ENCODE assay signal across 14 mouse cellular contexts in genomic region chr19:34515681-34516080, GRCm38 (mm10). TPM values are rescaled to one million over a fixed set of nuclear protein-coding genes. Genes with fewer than 3 reads are reported as not detected.
DNase-seq lines count a peak whose midpoint lies in the region; ATAC-seq and TF ChIP-seq lines count a peak whose summit lies in the region.
"Had no signal": no experiment of that assay in that cellular context is flagged by ENCODE, and none has a peak within 500 bp of the region (broad histone marks: within the 10 kb centered on the region; RNA-seq: fewer than 3 reads in every experiment).

No protein-coding gene starts in this region.

- no peak for ATAC-seq in liver, postnatal 0 days
- no peak for ATAC-seq in liver, embryonic 12.5 days
- ATAC-seq: midbrain, embryonic 16.5 days had no signal

- H3K4me3 ChIP-seq in liver, postnatal 0 days (ENCODE audit: low read depth, low read length): no peak overlapping the region
- no peak overlapping the region for H3K4me3 ChIP-seq in liver, embryonic 12.5 days
- no peak overlapping the region for H3K4me3 ChIP-seq in brown adipose tissue, adult 24 weeks (ENCODE audit: insufficient read depth, low read depth, low read length)
- H3K4me3 ChIP-seq in small intestine, adult 2 months (ENCODE audit: low read depth, low read length): no peak overlapping the region
- H3K4me3 ChIP-seq: heart, embryonic 15.5 days; neural tube, embryonic 15.5 days had no signal

- DNase-seq in adrenal gland, postnatal 14 days: peak; percentile 30
- no peak for DNase-seq in adrenal gland, postnatal 25 days
- DNase-seq in liver, postnatal 0 days: peak; percentile 22
- no peak for DNase-seq in left cerebral cortex, adult 18-20 months (ENCODE audit: low spot score in 2 of 2)
- DNase-seq in cerebellum, adult 9-11 months: no peak
- DNase-seq: cerebellum, adult 11-12 months; kidney, postnatal 10 days had no signal

- TF ChIP-seq CTCF in liver, postnatal 0 days (IDR thresholded peaks at IDR 0.05; ENCODE audit: low read depth): no peak
- TF ChIP-seq CTCF in small intestine, adult 2 months (IDR thresholded peaks at IDR 0.05; ENCODE audit: extremely low read depth, insufficient read length, insufficient replicate concordance, low read depth, low read length): no peak

- peaks cover 12% of the 10 kb centered on the region; the same call in 1 of the 2 replicates for H3K36me3 ChIP-seq in liver, postnatal 0 days (replicated peaks; ENCODE audit: insufficient read depth, low read length)
- H3K36me3 ChIP-seq in liver, embryonic 12.5 days: peaks cover 14% of the 10 kb centered on the region; the same call in 1 of the 2 replicates
- no peaks in the 10 kb centered on the region; the same call in 1 of the 2 replicates for H3K36me3 ChIP-seq in small intestine, adult 2 months (ENCODE audit: control insufficient read depth, insufficient read depth, low read length)
- H3K36me3 ChIP-seq: neural tube, embryonic 15.5 days had no signal

- peak overlapping the region; percentile 72 for H3K27ac ChIP-seq in liver, postnatal 0 days (ENCODE audit: low read depth)
- H3K27ac ChIP-seq in liver, embryonic 12.5 days: no peak overlapping the region
- peak overlapping the region; percentile 96 for H3K27ac ChIP-seq in brown adipose tissue, adult 24 weeks (replicated peaks; ENCODE audit: low read depth, low read length)
- H3K27ac ChIP-seq in small intestine, adult 2 months (ENCODE audit: insufficient read depth, low read depth, low read length): peak overlapping the region; percentile 52
- H3K27ac ChIP-seq: heart, embryonic 15.5 days; liver, embryonic 14.5 days; neural tube, embryonic 15.5 days had no signal

- H3K4me1 ChIP-seq in liver, postnatal 0 days (ENCODE audit: insufficient read depth): peaks cover 39% of the 10 kb centered on the region
- no peaks in the 10 kb centered on the region; the same call in 1 of the 2 replicates for H3K4me1 ChIP-seq in liver, embryonic 12.5 days
- H3K4me1 ChIP-seq in brown adipose tissue, adult 24 weeks (ENCODE audit: control insufficient read depth, insufficient read depth, insufficient read length, low read length): peaks cover 50% of the 10 kb centered on the region
- peaks cover 30% of the 10 kb centered on the region; the same call in 1 of the 2 replicates for H3K4me1 ChIP-seq in small intestine, adult 2 months (ENCODE audit: control insufficient read depth, insufficient read depth, insufficient read length, low read length)
- H3K4me1 ChIP-seq: heart, embryonic 15.5 days; neural tube, embryonic 15.5 days had no signal

- TF ChIP-seq POLR2A in small intestine, adult 2 months (IDR thresholded peaks at IDR 0.05; ENCODE audit: low read depth, low read length): no peak

- H3K27me3 ChIP-seq in liver, postnatal 0 days (ENCODE audit: insufficient read depth, low read length): no peaks in the 10 kb centered on the region
- no peaks in the 10 kb centered on the region for H3K27me3 ChIP-seq in liver, embryonic 12.5 days (replicated peaks)
- no peaks in the 10 kb centered on the region for H3K27me3 ChIP-seq in small intestine, adult 2 months (ENCODE audit: control insufficient read depth, insufficient read depth, low read length)
- H3K27me3 ChIP-seq: heart, embryonic 15.5 days; neural tube, embryonic 15.5 days had no signal

- no peak overlapping the region for H3K4me2 ChIP-seq in liver, postnatal 0 days (ENCODE audit: low read depth, low read length)
- no peak overlapping the region for H3K4me2 ChIP-seq in liver, embryonic 12.5 days
- H3K4me2 ChIP-seq: heart, embryonic 15.5 days; neural tube, embryonic 15.5 days had no signal

- no peak for TF ChIP-seq EP300 in liver, postnatal 0 days (IDR thresholded peaks at IDR 0.05; ENCODE audit: low read depth)

- H3K9ac ChIP-seq in liver, postnatal 0 days (replicated peaks): no peak overlapping the region
- no peak overlapping the region for H3K9ac ChIP-seq in liver, embryonic 12.5 days
- H3K9ac ChIP-seq: heart, embryonic 15.5 days; liver, embryonic 14.5 days; neural tube, embryonic 15.5 days had no signal

- 38% methylated on average over 3 of the region's 3 CpGs for WGBS in liver, postnatal 0 days (ENCODE audit: insufficient replicate concordance)
- WGBS in liver, embryonic 12.5 days (ENCODE audit: insufficient replicate concordance): 22% methylated on average over 3 of the region's 3 CpGs
- WGBS in small intestine, adult 2 months: 52% methylated on average over 3 of the region's 3 CpGs

- no peaks in the 10 kb centered on the region for H3K9me3 ChIP-seq in liver, postnatal 0 days (ENCODE audit: low read length)
- no peaks in the 10 kb centered on the region for H3K9me3 ChIP-seq in liver, embryonic 12.5 days (replicated peaks)
- H3K9me3 ChIP-seq: heart, embryonic 15.5 days; neural tube, embryonic 15.5 days had no signal

RNA-seq across cellular contexts. Expression of gene Lipa, which starts 11.6 kb away (rescaled TPM):
- 128 and 148 TPM in 2 replicates for total RNA-seq in adrenal gland, postnatal 14 days (2021)
- total RNA-seq in adrenal gland, postnatal 25 days (2021): 192 and 213 TPM in 2 replicates
- polyA plus RNA-seq in liver, postnatal 0 days (2015; fragmentation: Nextera tagmentation; extraction: Ambion mirVana): 139 and 144 TPM in 2 replicates
- 33.4 and 35.0 TPM in 2 replicates for polyA plus RNA-seq in liver, embryonic 12.5 days (2016; fragmentation: Nextera tagmentation; extraction: Ambion mirVana)
- 84.3 and 109 TPM in 2 replicates for polyA plus RNA-seq in brown adipose tissue, adult 24 weeks (2012; ENCODE audit: insufficient read depth, insufficient read length, missing spikeins)
- 17.9 and 21.7 TPM in 2 replicates for polyA plus RNA-seq in small intestine, adult 2 months (2012; rRNA removed)
- 10 to 100 TPM; 17.1 to 18.5 TPM for total RNA-seq in left cerebral cortex, adult 18-20 months (2021)

RNA-seq across cellular contexts. Expression of gene Ifit2, which starts 34.8 kb away (rescaled TPM):
- total RNA-seq in adrenal gland, postnatal 14 days (2021): 3.4 and 4.4 TPM in 2 replicates
- total RNA-seq in adrenal gland, postnatal 25 days (2021): 2.3 and 4.9 TPM in 2 replicates
- polyA plus RNA-seq in liver, postnatal 0 days (2015; fragmentation: Nextera tagmentation; extraction: Ambion mirVana): 3.5 and 3.7 TPM in 2 replicates
- 2.9 and 3.1 TPM in 2 replicates for polyA plus RNA-seq in liver, embryonic 12.5 days (2016; fragmentation: Nextera tagmentation; extraction: Ambion mirVana)
- polyA plus RNA-seq in brown adipose tissue, adult 24 weeks (2012; ENCODE audit: insufficient read depth, insufficient read length, missing spikeins): 2.2 and 2.8 TPM in 2 replicates
- polyA plus RNA-seq in small intestine, adult 2 months (2012; rRNA removed): 0.08 and 0.25 TPM in 2 replicates
- 1 to 10 TPM; 6.9 to 8.1 TPM for total RNA-seq in left cerebral cortex, adult 18-20 months (2021)

RNA-seq across cellular contexts. Expression of gene Ch25h, which starts 40.7 kb away (rescaled TPM):
- total RNA-seq in adrenal gland, postnatal 14 days (2021): 1.4 TPM in 1 of 2 replicates, not detected in the other
- 0.82 TPM in 1 of 2 replicates, not detected in the other for total RNA-seq in adrenal gland, postnatal 25 days (2021)
- polyA plus RNA-seq in liver, postnatal 0 days (2015; fragmentation: Nextera tagmentation; extraction: Ambion mirVana): 0.07 TPM in 1 of 2 replicates, not detected in the other
- 0.43 and 0.97 TPM in 2 replicates for polyA plus RNA-seq in liver, embryonic 12.5 days (2016; fragmentation: Nextera tagmentation; extraction: Ambion mirVana)
- 0.75 TPM in 1 of 2 replicates, not detected in the other for polyA plus RNA-seq in brown adipose tissue, adult 24 weeks (2012; ENCODE audit: insufficient read depth, insufficient read length, missing spikeins)
- polyA plus RNA-seq in small intestine, adult 2 months (2012; rRNA removed): 6.6 and 7.6 TPM in 2 replicates
- under 1 TPM; 0.23 to 0.44 TPM for total RNA-seq in left cerebral cortex, adult 18-20 months (2021)

Comparison
In these comparisons a context has a peak if more than half of its experiments do, and no peak if none do; other contexts are left out.
1. DNase-seq: peak in adrenal gland, postnatal 14 days (single experiment) and liver, postnatal 0 days (single experiment); none in adrenal gland, postnatal 25 days (single experiment), left cerebral cortex, adult 18-20 months (0 of 2) and cerebellum, adult 9-11 months (single experiment).